Mouse (Mus musculus) cortical plate, adult 2 months (tissue): ENCODE measurements at regions not wholly inside any gene's neighbourhood (a gene's known extent, or its start where the extent isn't known, plus 50 kb on each side); places are given as distances from the start of the nearest gene placed in this dataset.
A peak's percentile ranks its signal among the peaks of the same experiment; 100 is the strongest.

Experiments used
- H3K27ac ChIP-seq: fragments of 200-500 bp; 2 replicates; pipeline ENCODE4 v1.5.1; 2012; ENCODE audit warnings: low read length, control low read depth, inconsistent platforms; ENCODE audit not compliant: insufficient read depth
- H3K4me1 ChIP-seq: fragments of 200-500 bp; 2 replicates; pipeline ENCODE4 v1.6.1; 2011; ENCODE audit warnings: low read length; ENCODE audit not compliant: control insufficient read depth, insufficient read depth
- H3K4me3 ChIP-seq: fragments of 200-500 bp; 2 replicates; pipeline ENCODE4 v1.5.1; 2011; ENCODE audit warnings: mild to moderate bottlenecking, low read length, control low read depth; ENCODE audit not compliant: insufficient read depth
- CTCF ChIP-seq: fragments of 200-500 bp; IDR thresholded peaks from 2 replicates; pipeline ENCODE4 v1.5.1; 2011; ENCODE audit warnings: mild to moderate bottlenecking, control low read depth, low read length; ENCODE audit not compliant: insufficient read depth; ENCODE audit errors: extremely low read depth
- POLR2A ChIP-seq: fragments of 200-500 bp; IDR thresholded peaks from 2 replicates; pipeline ENCODE4 v1.6.1; 2011; ENCODE audit warnings: mild to moderate bottlenecking, low read length, control low read depth; ENCODE audit not compliant: insufficient read depth; ENCODE audit errors: extremely low read depth

DNA sequence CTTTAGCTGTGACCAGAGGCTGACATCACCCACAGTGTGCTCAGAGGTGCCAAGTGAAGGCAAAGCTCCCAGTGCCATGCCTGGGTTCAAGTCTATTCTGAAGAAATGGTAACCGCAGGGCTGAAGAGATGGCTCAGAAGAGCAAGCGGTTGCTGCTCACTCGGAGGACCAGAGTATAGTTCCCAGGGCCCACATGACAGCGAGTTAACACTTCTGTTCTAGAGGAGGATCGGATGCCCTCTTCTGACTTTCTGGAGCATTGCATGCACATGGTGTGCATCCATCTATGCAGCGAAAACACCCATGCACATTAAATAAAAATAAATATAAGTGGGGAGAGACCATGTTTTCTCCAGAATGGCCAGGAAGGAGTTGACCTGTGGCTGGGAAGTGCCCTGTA lies 209.5 kb downstream of the Sorl1 start:
- TF ChIP-seq CTCF (no peak), POLR2A (no peak)
- H3K27ac ChIP-seq: no peak overlapping the region
- H3K4me3 ChIP-seq: no peak overlapping the region
- no peaks in the 10 kb centered on the region for H3K4me1 ChIP-seq

GRCm38 (mm10) chr9:41913911-41914310 lies 210.2 kb downstream of the Sorl1 start:
- Histone ChIP-seq H3K27ac (no peak overlapping the region), H3K4me3 (no peak overlapping the region), H3K4me1 (no peaks in the 10 kb centered on the region)
- TF ChIP-seq CTCF: no peak
- TF ChIP-seq POLR2A: no peak

- no peak overlapping the region for H3K4me3 ChIP-seq
- H3K4me1 ChIP-seq: no peaks in the 10 kb centered on the region
- no peak for TF ChIP-seq CTCF
- TF ChIP-seq POLR2A: no peak
- no peak overlapping the region for H3K27ac ChIP-seq
Observed at GRCm38 (mm10) chr9:41912482-41912881, 211.6 kb downstream of the Sorl1 start.

- TF ChIP-seq CTCF (no peak), POLR2A (no peak)
- H3K4me3 ChIP-seq: no peak overlapping the region
- no peaks in the 10 kb centered on the region for H3K4me1 ChIP-seq
- no peak overlapping the region for H3K27ac ChIP-seq
Observed at GRCm38 (mm10) chr9:41900606-41900974, 223.5 kb downstream of the Sorl1 start.

DNA sequence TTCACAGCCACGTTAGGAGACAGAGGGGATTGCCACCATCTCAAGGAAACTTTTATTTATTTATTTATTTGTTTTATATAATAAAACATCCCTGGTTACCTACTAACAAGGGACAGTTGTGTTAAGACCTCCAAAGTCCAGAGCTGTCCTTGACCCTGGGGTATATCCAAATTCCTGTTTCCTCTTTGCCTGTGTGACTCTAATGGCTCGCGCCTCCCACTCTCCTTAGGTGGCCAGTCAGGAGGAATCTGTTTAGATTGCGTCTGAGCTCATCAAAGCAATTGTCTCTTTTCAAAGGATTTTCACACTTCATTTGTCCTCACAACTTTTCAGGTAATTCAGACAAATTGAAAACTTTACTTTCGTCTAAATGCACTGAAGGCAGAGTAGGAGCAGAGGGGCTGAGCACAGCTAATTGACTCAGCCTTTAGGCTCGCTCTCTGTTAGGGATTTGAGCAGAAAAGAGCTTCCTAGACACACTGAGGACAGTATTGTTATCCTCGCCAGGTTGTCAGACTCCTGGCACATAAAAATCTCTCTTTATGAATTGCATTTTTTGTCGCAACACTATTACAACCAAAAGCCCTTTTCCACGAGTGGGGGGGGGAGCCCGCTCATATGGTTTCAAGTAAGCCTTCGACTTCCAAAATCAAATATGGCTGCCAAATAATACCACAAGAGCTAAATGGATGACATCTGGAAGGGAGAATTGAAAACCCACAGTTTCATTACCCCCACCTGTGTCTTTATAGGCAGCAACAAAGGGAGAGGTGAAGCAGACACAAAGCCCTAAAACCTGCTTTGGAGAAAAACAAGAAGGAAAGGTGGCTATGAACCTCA lies 224.1 kb downstream of the Sorl1 start:
- H3K4me3 ChIP-seq: no peak overlapping the region
- H3K4me1 ChIP-seq: no peaks in the 10 kb centered on the region
- no peak overlapping the region for H3K27ac ChIP-seq
- TF ChIP-seq CTCF (no peak), POLR2A (no peak)

- no peak overlapping the region for H3K27ac ChIP-seq
- TF ChIP-seq CTCF (no peak), POLR2A (no peak)
- no peak overlapping the region for H3K4me3 ChIP-seq
- H3K4me1 ChIP-seq: 0 out of 2 replicates have a peak, but pooled peaks cover 1% of the 10 kb centered on the region
Observed at GRCm38 (mm10) chr9:41895106-41895505, 229.0 kb downstream of the Sorl1 start.

GRCm38 (mm10) chr9:41892841-41893240 lies 231.3 kb downstream of the Sorl1 start:
- no peak overlapping the region for H3K4me3 ChIP-seq
- H3K4me1 ChIP-seq: peaks cover 3% of the 10 kb centered on the region; the same call in 1 of the 2 replicates
- TF ChIP-seq POLR2A (no peak), CTCF (no peak)
- no peak overlapping the region for H3K27ac ChIP-seq

DNA sequence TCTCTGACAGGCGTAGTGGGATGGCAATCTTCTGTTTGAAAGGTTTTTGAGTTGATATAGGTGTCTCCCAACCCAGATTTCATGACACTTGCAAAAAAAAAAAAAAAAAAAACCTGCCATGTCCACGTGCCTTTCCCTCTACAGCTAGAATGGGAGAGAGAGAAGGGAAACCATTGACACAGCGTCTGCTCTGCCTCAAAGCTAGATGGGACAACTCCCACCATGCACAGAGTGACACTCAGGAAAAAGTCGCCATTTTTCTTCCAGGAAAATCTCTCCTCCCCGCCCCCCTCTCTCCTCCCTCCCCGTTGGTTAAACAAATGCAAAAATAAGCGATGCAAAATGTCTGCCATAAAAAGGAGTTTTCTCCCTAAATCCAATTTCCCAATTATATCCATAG lies 232.9 kb downstream of the Sorl1 start:
- TF ChIP-seq CTCF: no peak
- TF ChIP-seq POLR2A: no peak
- Histone ChIP-seq H3K4me1 (peaks cover 3% of the 10 kb centered on the region; the same call in 1 of the 2 replicates), H3K4me3 (peak overlapping the region; percentile 37; the same call in 1 of the 2 replicates), H3K27ac (peak overlapping the region; percentile 88; the same call in 1 of the 2 replicates)

GRCm38 (mm10) chr9:41890273-41891141 lies 233.6 kb downstream of the Sorl1 start:
- H3K4me3 ChIP-seq: peak overlapping the region; percentile 37
- TF ChIP-seq CTCF (no peak), POLR2A (0 out of 2 replicates have a peak, but pooled peaks have one; percentile 10)
- H3K27ac ChIP-seq: peak overlapping the region; percentile 88
- peaks cover 3% of the 10 kb centered on the region; the same call in 1 of the 2 replicates for H3K4me1 ChIP-seq
